Mouse (Mus musculus) myocyte (in vitro differentiated cells): ENCODE data around the gene Tm2d3. TPM values are rescaled to one million over a fixed set of nuclear protein-coding genes. Genes with fewer than 3 reads are reported as not detected.

Experiments
- H3K27me3 ChIP-seq: one replicate; pipeline ENCODE4 v1.6.1; 2011; ENCODE audit not compliant: control insufficient read depth, insufficient read depth, insufficient read length
- H3K36me3 ChIP-seq: one replicate; pipeline ENCODE4 v1.6.1; 2011; ENCODE audit not compliant: control insufficient read depth, insufficient read depth
- H3K4me2 ChIP-seq: one replicate; pipeline ENCODE4 v1.6.1; 2011; ENCODE audit warnings: low read depth, control low read depth
- H3K4me3 ChIP-seq: one replicate; pipeline ENCODE4 v1.5.1; 2011; ENCODE audit warnings: mild to moderate bottlenecking, control low read depth, moderate library complexity
- H3K79me2 ChIP-seq: one replicate; pipeline ENCODE4 v1.6.1; 2011; ENCODE audit not compliant: control insufficient read depth, insufficient read depth
- H3ac ChIP-seq: one replicate; pipeline ENCODE4 v1.6.1; 2011; ENCODE audit not compliant: control insufficient read depth, insufficient read length
- CEBPB ChIP-seq: IDR thresholded peaks from 2 replicates; pipeline ENCODE4 v1.6.1; 2011; ENCODE audit warnings: mild to moderate bottlenecking, moderate library complexity; ENCODE audit not compliant: poor library complexity, insufficient read depth, severe bottlenecking
- E2F4 ChIP-seq: IDR thresholded peaks from one replicate; pipeline ENCODE4 v1.6.1; 2011; ENCODE audit warnings: mild to moderate bottlenecking, control low read depth, moderate library complexity; ENCODE audit not compliant: insufficient read depth
- MAX ChIP-seq: IDR thresholded peaks from one replicate; pipeline ENCODE4 v1.6.1; 2011; ENCODE audit warnings: low read depth, mild to moderate bottlenecking, control low read depth
- MYOD1 ChIP-seq, 3 experiments: IDR thresholded peaks; one replicate each; pipeline ENCODE4 v1.6.1; 2011; ENCODE audit warnings: control low read depth in 2 of 3, low read depth in 2 of 3, mild to moderate bottlenecking in 2 of 3, moderate library complexity in 1 of 3; ENCODE audit not compliant: insufficient read length in 2 of 3, control insufficient read depth in 1 of 3
- MYOG ChIP-seq, 3 experiments: IDR thresholded peaks; one replicate each; pipeline ENCODE4 v1.6.1; 2011; ENCODE audit warnings: control low read depth in 2 of 3, low read depth in 2 of 3, mild to moderate bottlenecking in 2 of 3; ENCODE audit not compliant: insufficient read length in 2 of 3, control insufficient read depth in 1 of 3, insufficient read depth in 1 of 3
- POLR2A ChIP-seq: IDR thresholded peaks from one replicate; pipeline ENCODE4 v1.6.1; 2011; ENCODE audit warnings: low read depth, mild to moderate bottlenecking, control low read depth, moderate library complexity; ENCODE audit not compliant: insufficient read length
- POLR2AphosphoS2 ChIP-seq: IDR thresholded peaks from one replicate; pipeline ENCODE4 v1.6.1; 2011; ENCODE audit warnings: low read depth, control low read depth; ENCODE audit not compliant: insufficient read length
- REST ChIP-seq: IDR thresholded peaks from one replicate; pipeline ENCODE4 v1.6.1; 2011; ENCODE audit warnings: mild to moderate bottlenecking, control low read depth, moderate library complexity; ENCODE audit not compliant: insufficient read depth, insufficient read length
- SRF ChIP-seq: IDR thresholded peaks from one replicate; pipeline ENCODE4 v1.6.1; 2011; ENCODE audit warnings: low read depth; ENCODE audit not compliant: control insufficient read depth, insufficient read length
- TCF12 ChIP-seq: IDR thresholded peaks from one replicate; pipeline ENCODE4 v1.6.1; 2011; ENCODE audit warnings: mild to moderate bottlenecking, control low read depth; ENCODE audit not compliant: poor library complexity, insufficient read depth, severe bottlenecking
- TCF3 ChIP-seq: IDR thresholded peaks from one replicate; pipeline ENCODE4 v1.6.1; 2011; ENCODE audit warnings: low read depth, control low read depth; ENCODE audit not compliant: insufficient read length
- USF1 ChIP-seq: IDR thresholded peaks from one replicate; pipeline ENCODE4 v1.6.1; 2011; ENCODE audit warnings: low read depth, mild to moderate bottlenecking, control low read depth, moderate library complexity
- polyA plus RNA-seq: library from polyadenylated mRNA; unstranded; fragments of >200 nt; fragmentation: generic; extraction: Trizol; gene quantifications from one replicate; pipeline ENCODE4 v1.2.1, GENCODE M21; 2012; ENCODE audit warnings: missing spikeins

Tm2d3 gene
- polyA plus RNA-seq, 1 experiment: 37.8 TPM

GRCm38 (mm10) chr7:65684256-65684835 is 6.6 kb upstream of the Tm2d3 start:
- no peaks in the 10 kb centered on the region for H3K79me2 ChIP-seq
- no peak overlapping the region for H3K4me3 ChIP-seq
- no peak overlapping the region for H3ac ChIP-seq
- TF ChIP-seq SRF (no peak), POLR2AphosphoS2 (no peak), MAX (no peak), REST (no peak), TCF12 (no peak), MYOG (IDR thresholded peaks at IDR 0.05; ENCODE audit: control insufficient read depth in 1 of 3, insufficient read depth in 1 of 3, insufficient read length in 2 of 3, low read depth in 2 of 3) (no peak), TCF3 (no peak), MYOD1 (IDR thresholded peaks at IDR 0.05; ENCODE audit: control insufficient read depth in 1 of 3, insufficient read length in 2 of 3, low read depth in 2 of 3) (no peak), CEBPB (no peak), POLR2A (no peak), E2F4 (no peak), USF1 (no peak)
- no peaks in the 10 kb centered on the region for H3K27me3 ChIP-seq
- H3K4me2 ChIP-seq: no peak overlapping the region
- H3K36me3 ChIP-seq: no peaks in the 10 kb centered on the region

- no peak for TF ChIP-seq MAX
- no peak for TF ChIP-seq TCF3
- TF ChIP-seq TCF12: no peak
- TF ChIP-seq POLR2AphosphoS2: no peak
- TF ChIP-seq USF1: no peak
- no peak for TF ChIP-seq POLR2A
- TF ChIP-seq E2F4: no peak
- TF ChIP-seq MYOG (IDR thresholded peaks at IDR 0.05; ENCODE audit: control insufficient read depth in 1 of 3, insufficient read depth in 1 of 3, insufficient read length in 2 of 3, low read depth in 2 of 3): no peak
- TF ChIP-seq REST: no peak
- TF ChIP-seq CEBPB: no peak
- no peak for TF ChIP-seq SRF
- TF ChIP-seq MYOD1 (IDR thresholded peaks at IDR 0.05; ENCODE audit: control insufficient read depth in 1 of 3, insufficient read length in 2 of 3, low read depth in 2 of 3): no peak
- no peak overlapping the region for H3K4me3 ChIP-seq
- H3K36me3 ChIP-seq: no peaks in the 10 kb centered on the region
- H3ac ChIP-seq: no peak overlapping the region
- H3K79me2 ChIP-seq: no peaks in the 10 kb centered on the region
- no peak overlapping the region for H3K4me2 ChIP-seq
- H3K27me3 ChIP-seq: no peaks in the 10 kb centered on the region
Measured at GRCm38 (mm10) chr7:65686664-65687063, 4.3 kb upstream of the Tm2d3 start.

GRCm38 (mm10) chr7:65691929-65692605 is 1.1 kb downstream of the Tm2d3 start:
- Histone ChIP-seq H3ac (no peak overlapping the region), H3K79me2 (peaks cover 8% of the 10 kb centered on the region), H3K27me3 (no peaks in the 10 kb centered on the region), H3K36me3 (no peaks in the 10 kb centered on the region), H3K4me3 (peak overlapping the region; percentile 71), H3K4me2 (no peak overlapping the region)
- TF ChIP-seq POLR2AphosphoS2 (no peak), REST (no peak), MYOG (IDR thresholded peaks at IDR 0.05; ENCODE audit: control insufficient read depth in 1 of 3, insufficient read depth in 1 of 3, insufficient read length in 2 of 3, low read depth in 2 of 3) (no peak), CEBPB (no peak), USF1 (no peak), POLR2A (no peak), SRF (no peak), E2F4 (no peak)

GRCm38 (mm10) chr7:65692883-65693282 is 1.9 kb downstream of the Tm2d3 start:
- H3K4me2 ChIP-seq: peak overlapping the region; percentile 92
- peaks cover 8% of the 10 kb centered on the region for H3K79me2 ChIP-seq
- peak overlapping the region; percentile 71 for H3K4me3 ChIP-seq
- no peaks in the 10 kb centered on the region for H3K36me3 ChIP-seq
- peak overlapping the region; percentile 60 for H3ac ChIP-seq
- TF ChIP-seq MAX (no peak), POLR2AphosphoS2 (no peak), TCF3 (no peak), E2F4 (no peak), MYOD1 (IDR thresholded peaks at IDR 0.05; ENCODE audit: control insufficient read depth in 1 of 3, insufficient read length in 2 of 3, low read depth in 2 of 3) (no peak), REST (no peak), TCF12 (no peak), SRF (no peak), POLR2A (no peak)
- no peaks in the 10 kb centered on the region for H3K27me3 ChIP-seq

- peak overlapping the region; percentile 71 for H3K4me3 ChIP-seq
- peak overlapping the region; percentile 92 for H3K4me2 ChIP-seq
- H3K27me3 ChIP-seq: no peaks in the 10 kb centered on the region
- TF ChIP-seq POLR2A (peak; percentile 86), POLR2AphosphoS2 (peak; percentile 90), SRF (peak; percentile 64), CEBPB (no peak), MYOD1 (IDR thresholded peaks at IDR 0.05; ENCODE audit: control insufficient read depth in 1 of 3, insufficient read length in 2 of 3, low read depth in 2 of 3) (peak in 2 of 3 experiments; percentile 80 to 93), MYOG (IDR thresholded peaks at IDR 0.05; ENCODE audit: control insufficient read depth in 1 of 3, insufficient read depth in 1 of 3, insufficient read length in 2 of 3, low read depth in 2 of 3) (peak; percentile 2 to 90 (median 89)), TCF3 (no peak)
- H3K36me3 ChIP-seq: no peaks in the 10 kb centered on the region
- peak overlapping the region; percentile 60 for H3ac ChIP-seq
- peaks cover 8% of the 10 kb centered on the region for H3K79me2 ChIP-seq
Measured at GRCm38 (mm10) chr7:65693301-65693821, 2.4 kb downstream of the Tm2d3 start.
